Mouse (Mus musculus) kidney, adult 9 months (tissue): ENCODE results near the gene Msl1.
A peak's percentile ranks its signal among the peaks of the same experiment; 100 is the strongest.

ENCODE experiments used
- DNase-seq: peaks from one replicate; pipeline ENCODE4 v3.0.0; 2022

The Msl1 gene

GRCm38 (mm10) chr11:98849196-98849894, 54.0 kb downstream of the Msl1 start:
- DNase-seq, result no peak

GRCm38 (mm10) chr11:98850100-98851093, 55.1 kb downstream of the Msl1 start:
- no peak for DNase-seq

GRCm38 (mm10) chr11:98854116-98854515, 58.8 kb downstream of the Msl1 start:
- DNase-seq, result peak; percentile 46

- no peak for DNase-seq
Measured at GRCm38 (mm10) chr11:98854659-98855058, 59.3 kb downstream of the Msl1 start.
